Mouse (Mus musculus): ENCODE data around the gene Agap3. TPM values are rescaled to one million over a fixed set of nuclear protein-coding genes. Genes with fewer than 3 reads are reported as not detected.
A peak's percentile ranks its signal among the peaks of the same experiment; 100 is the strongest.

Agap3 gene
- total and polyA plus RNA-seq, 2 experiments from 2014 or later, result 140 to 296 TPM

DNA sequence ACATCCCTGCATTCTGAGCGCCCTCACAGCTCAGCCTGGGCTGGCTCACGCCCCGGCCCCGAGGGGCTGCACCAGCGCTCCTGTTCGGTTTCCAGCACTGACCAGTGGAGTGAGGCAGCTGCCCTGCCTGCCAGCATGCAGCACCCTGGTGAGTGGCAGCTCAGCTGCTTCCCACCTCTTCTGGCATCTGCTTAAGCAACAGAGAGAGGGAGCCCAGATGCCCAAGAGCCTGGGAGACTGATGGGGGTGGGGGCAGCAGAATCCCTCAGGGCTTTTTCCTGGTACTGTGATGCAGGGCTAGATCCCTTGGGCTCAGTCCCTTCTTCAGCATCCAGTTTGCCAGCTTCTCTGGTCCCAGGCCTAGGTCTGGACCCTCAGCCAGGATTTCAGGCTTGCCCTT, 44.8 kb downstream of the Agap3 start:
- DNase-seq, result no peak
- no peak for TF ChIP-seq CTCF (IDR thresholded peaks at IDR 0.05; ENCODE audit: low read depth)
- Histone ChIP-seq H3K4me1 (ENCODE audit: insufficient read depth) (peaks cover 6% of the 10 kb centered on the region; the same call in 1 of the 2 replicates), H3K4me2 (ENCODE audit: low read depth) (no peak overlapping the region), H3K9ac (no peak overlapping the region; the same call in 1 of the 2 replicates), H3K27ac (ENCODE audit: low read depth, low read length) (no peak overlapping the region), H3K27me3 (ENCODE audit: insufficient read depth, low read length) (no peaks in the 10 kb centered on the region), H3K4me3 (ENCODE audit: low read depth, low read length) (no peak overlapping the region), H3K9me3 (ENCODE audit: low read length) (no peaks in the 10 kb centered on the region), H3K36me3 (ENCODE audit: insufficient read depth) (peaks cover 68% of the 10 kb centered on the region)
- WGBS, result 57% methylated on average over 6 of the region's 6 CpGs
- ATAC-seq, result peak; percentile 23

DNA sequence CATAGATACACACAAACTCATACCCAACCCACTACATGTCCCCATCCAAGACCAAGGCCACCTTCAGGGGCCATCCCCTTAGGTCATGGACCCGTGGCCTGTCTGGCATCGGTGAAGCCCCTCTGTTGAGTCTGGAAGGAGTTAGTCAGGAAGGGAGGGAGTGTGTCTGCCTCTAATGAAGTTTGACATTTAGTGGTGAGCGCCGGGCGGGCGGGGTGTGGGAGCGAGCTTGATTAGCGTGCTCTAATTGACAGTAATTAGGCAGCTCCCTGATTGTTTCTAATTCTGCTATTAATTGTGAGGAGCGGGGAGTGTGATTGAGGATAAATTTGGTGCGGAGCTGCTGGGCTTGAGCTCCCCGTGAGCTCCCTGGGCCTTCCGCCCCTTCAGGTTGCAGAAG, 45.5 kb downstream of the Agap3 start:
- Histone ChIP-seq H3K4me3 (ENCODE audit: low read depth, low read length) (no peak overlapping the region), H3K27me3 (ENCODE audit: insufficient read depth, low read length) (no peaks in the 10 kb centered on the region), H3K4me2 (ENCODE audit: low read depth) (no peak overlapping the region), H3K9me3 (ENCODE audit: low read length) (no peaks in the 10 kb centered on the region), H3K36me3 (ENCODE audit: insufficient read depth) (peaks cover 67% of the 10 kb centered on the region), H3K4me1 (ENCODE audit: insufficient read depth) (peaks cover 6% of the 10 kb centered on the region; the same call in 1 of the 2 replicates), H3K27ac (ENCODE audit: low read depth, low read length) (no peak overlapping the region), H3K9ac (no peak overlapping the region)
- no peak for DNase-seq
- 36% methylated on average over 12 of the region's 12 CpGs for whole genome bisulfite sequencing
- peak; percentile 30; the same call in 1 of the 2 replicates for ATAC-seq
- TF ChIP-seq CTCF (IDR thresholded peaks at IDR 0.05; ENCODE audit: low read depth), result no peak

DNA sequence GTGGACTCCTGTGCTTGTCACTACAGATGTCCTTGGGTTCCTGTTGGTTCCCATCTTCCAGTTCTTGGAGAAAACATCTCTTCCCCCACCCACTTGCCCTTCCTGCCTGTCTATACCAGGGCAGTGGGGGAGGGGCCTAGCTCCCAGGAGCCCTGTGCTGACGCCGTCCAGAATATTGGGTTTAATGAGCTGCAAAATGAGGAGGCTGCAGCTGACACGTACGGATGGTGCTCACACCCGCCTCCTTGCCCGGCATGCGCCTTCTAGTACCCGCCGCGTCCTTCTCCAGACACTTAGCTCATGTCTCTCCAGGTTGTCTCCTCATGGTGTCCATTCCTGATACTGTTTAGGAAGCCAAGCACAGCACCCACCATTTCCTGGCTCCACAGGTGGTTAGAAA, 47.1 kb downstream of the Agap3 start:
- no peaks in the 10 kb centered on the region for H3K9me3 ChIP-seq (ENCODE audit: low read length)
- DNase-seq, result no peak
- no peak for TF ChIP-seq CTCF (IDR thresholded peaks at IDR 0.05; ENCODE audit: low read depth)
- no peak overlapping the region for H3K4me3 ChIP-seq (ENCODE audit: low read depth, low read length)
- no peak overlapping the region for H3K27ac ChIP-seq (ENCODE audit: low read depth, low read length)
- ATAC-seq, result no peak
- H3K4me1 ChIP-seq (ENCODE audit: insufficient read depth), result peaks cover 6% of the 10 kb centered on the region; the same call in 1 of the 2 replicates
- H3K27me3 ChIP-seq (ENCODE audit: insufficient read depth, low read length), result 0 out of 2 replicates have a peak, but pooled peaks cover under 1% of the 10 kb centered on the region
- 56% methylated on average over 10 of the region's 10 CpGs for WGBS
- H3K36me3 ChIP-seq (ENCODE audit: insufficient read depth), result peaks cover 59% of the 10 kb centered on the region
- H3K4me2 ChIP-seq (ENCODE audit: low read depth), result no peak overlapping the region
- H3K9ac ChIP-seq, result no peak overlapping the region

- H3K27ac ChIP-seq (ENCODE audit: low read depth, low read length), result no peak overlapping the region
- peaks cover 13% of the 10 kb centered on the region; the same call in 1 of the 2 replicates for H3K27me3 ChIP-seq (ENCODE audit: insufficient read depth, low read length)
- H3K4me2 ChIP-seq (ENCODE audit: low read depth), result no peak overlapping the region
- no peaks in the 10 kb centered on the region for H3K9me3 ChIP-seq (ENCODE audit: low read length)
- 69% methylated on average over 11 of the region's 11 CpGs for WGBS
- no peak for ATAC-seq
- peaks cover 6% of the 10 kb centered on the region; the same call in 1 of the 2 replicates for H3K4me1 ChIP-seq (ENCODE audit: insufficient read depth)
- no peak overlapping the region for H3K9ac ChIP-seq
- no peak overlapping the region for H3K4me3 ChIP-seq (ENCODE audit: low read depth, low read length)
- no peak for DNase-seq
- TF ChIP-seq CTCF (IDR thresholded peaks at IDR 0.05; ENCODE audit: low read depth), result no peak
- peaks cover 57% of the 10 kb centered on the region for H3K36me3 ChIP-seq (ENCODE audit: insufficient read depth)
Measured at GRCm38 (mm10) chr5:24500851-24501250, 48.9 kb downstream of the Agap3 start.

- H3K4me1 ChIP-seq (ENCODE audit: insufficient read depth), result no peaks in the 10 kb centered on the region
- no peak overlapping the region for H3K4me2 ChIP-seq (ENCODE audit: low read depth)
- no peak overlapping the region for H3K9ac ChIP-seq
- DNase-seq (no peak), ATAC-seq (no peak)
- H3K36me3 ChIP-seq (ENCODE audit: insufficient read depth), result peaks cover 53% of the 10 kb centered on the region
- H3K4me3 ChIP-seq (ENCODE audit: low read depth, low read length), result no peak overlapping the region
- 79% methylated on average over 4 of the region's 4 CpGs for WGBS
- no peak overlapping the region for H3K27ac ChIP-seq (ENCODE audit: low read depth, low read length)
- TF ChIP-seq CTCF (IDR thresholded peaks at IDR 0.05; ENCODE audit: low read depth), result no peak
- no peaks in the 10 kb centered on the region for H3K9me3 ChIP-seq (ENCODE audit: low read length)
- peaks cover 13% of the 10 kb centered on the region; the same call in 1 of the 2 replicates for H3K27me3 ChIP-seq (ENCODE audit: insufficient read depth, low read length)
Measured at GRCm38 (mm10) chr5:24502786-24503185, 50.8 kb downstream of the Agap3 start.

- Histone ChIP-seq H3K9me3 (ENCODE audit: low read length) (no peaks in the 10 kb centered on the region), H3K36me3 (ENCODE audit: insufficient read depth) (peaks cover 26% of the 10 kb centered on the region), H3K4me3 (ENCODE audit: low read depth, low read length) (no peak overlapping the region), H3K4me1 (ENCODE audit: insufficient read depth) (no peaks in the 10 kb centered on the region), H3K9ac (no peak overlapping the region), H3K27ac (ENCODE audit: low read depth, low read length) (no peak overlapping the region), H3K4me2 (ENCODE audit: low read depth) (no peak overlapping the region), H3K27me3 (ENCODE audit: insufficient read depth, low read length) (peaks cover 13% of the 10 kb centered on the region; the same call in 1 of the 2 replicates)
- DNase-seq (no peak), ATAC-seq (no peak)
- no peak for TF ChIP-seq CTCF (IDR thresholded peaks at IDR 0.05; ENCODE audit: low read depth)
- 53% methylated on average over 2 of the region's 2 CpGs for WGBS
Measured at GRCm38 (mm10) chr5:24505513-24505912, 53.5 kb downstream of the Agap3 start.

DNA sequence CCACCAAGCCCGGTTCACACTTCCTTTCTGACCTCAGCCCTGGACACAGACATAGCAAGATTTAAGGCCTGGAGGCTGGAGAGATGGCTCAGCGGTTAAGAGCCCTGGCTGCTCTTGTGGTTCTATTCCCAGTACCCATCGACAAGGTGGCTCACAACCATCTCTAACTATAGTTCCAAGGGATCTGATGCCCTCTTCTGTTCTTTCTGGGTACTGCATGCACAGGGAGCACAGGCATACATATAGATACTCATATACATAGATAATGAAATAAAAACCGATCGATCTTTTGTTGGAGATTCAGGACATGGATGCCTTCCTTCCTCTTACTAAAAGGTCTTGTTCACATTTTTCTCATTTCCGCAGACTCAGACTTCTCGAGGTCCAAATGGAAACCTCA, 56.4 kb downstream of the Agap3 start:
- no peaks in the 10 kb centered on the region for H3K4me1 ChIP-seq (ENCODE audit: insufficient read depth)
- no peak for TF ChIP-seq CTCF (IDR thresholded peaks at IDR 0.05; ENCODE audit: low read depth)
- no peak for ATAC-seq

More for the DNA sequence above, 56.4 kb downstream of the Agap3 start:
- WGBS, result 94% methylated on average over 7 of the region's 7 CpGs
- H3K4me3 ChIP-seq (ENCODE audit: low read depth, low read length), result no peak overlapping the region
- peaks cover 13% of the 10 kb centered on the region; the same call in 1 of the 2 replicates for H3K27me3 ChIP-seq (ENCODE audit: insufficient read depth, low read length)
- H3K27ac ChIP-seq (ENCODE audit: low read depth, low read length), result no peak overlapping the region
- H3K4me2 ChIP-seq (ENCODE audit: low read depth), result no peak overlapping the region
- H3K36me3 ChIP-seq (ENCODE audit: insufficient read depth), result no peaks in the 10 kb centered on the region
- H3K9ac ChIP-seq, result no peak overlapping the region
- no peaks in the 10 kb centered on the region for H3K9me3 ChIP-seq (ENCODE audit: low read length)
- DNase-seq, result no peak

Data from forebrain, postnatal 0 days (tissue).